Mouse (Mus musculus) stomach, postnatal 0 days (tissue): ENCODE measurements around the gene Mfsd6l.

Source experiments
- CTCF ChIP-seq: IDR thresholded peaks from 2 replicates; pipeline ENCODE4 v1.5.1; 2016; ENCODE audit warnings: antibody characterized with exemption, low read depth, mild to moderate bottlenecking, moderate library complexity
- EP300 ChIP-seq: optimal IDR thresholded peaks from 2 replicates; pipeline ENCODE3; 2016; ENCODE audit warnings: antibody characterized with exemption

DNA sequence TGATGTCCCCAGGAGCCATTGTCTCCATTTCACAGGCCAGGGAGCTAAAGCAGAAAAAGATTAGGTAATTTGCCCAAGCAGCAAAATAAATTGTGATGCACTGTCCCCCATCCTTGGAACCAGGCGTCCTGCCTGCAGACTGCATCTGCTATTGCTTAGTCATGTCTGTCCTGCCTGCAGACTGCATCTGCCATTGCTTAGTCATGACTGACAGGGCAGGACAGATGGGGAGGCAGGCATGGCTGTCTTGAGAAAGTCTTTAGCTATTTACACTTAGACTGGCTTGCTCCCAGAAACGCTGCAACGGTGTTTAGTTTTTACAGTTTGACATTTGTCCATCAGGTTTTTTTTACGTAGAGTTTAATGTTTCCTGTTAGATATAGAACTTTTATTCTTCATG is 19.5 kb upstream of the Mfsd6l start:
- TF ChIP-seq CTCF (no peak), EP300 (no peak)
